Mouse (Mus musculus): ENCODE results near the gene Gsk3a.

The Gsk3a gene

GRCm38 (mm10) chr7:25220457-25221101, 17.1 kb downstream of the Gsk3a start, which contains the start of gene Dedd2:
Gene Dedd2, minus strand, starts transcription at chr7:25220615.
- DNase-seq, result peak in 1 of 2 experiments; percentile 24

- peak; percentile 94 to 96 for DNase-seq
Measured at GRCm38 (mm10) chr7:25219756-25220456, 17.7 kb downstream of the Gsk3a start.

GRCm38 (mm10) chr7:25219416-25219750, 18.3 kb downstream of the Gsk3a start:
- DNase-seq, result no peak

- DNase-seq, result peak; percentile 53 to 55
Measured at GRCm38 (mm10) chr7:25218705-25219415, 18.8 kb downstream of the Gsk3a start.

- DNase-seq, result no peak
Measured at GRCm38 (mm10) chr7:25217653-25218395, 19.8 kb downstream of the Gsk3a start.

GRCm38 (mm10) chr7:25214172-25214571, 23.5 kb downstream of the Gsk3a start:
- DNase-seq, result no peak

- no peak for DNase-seq
Measured at GRCm38 (mm10) chr7:25213099-25213498, 24.6 kb downstream of the Gsk3a start.

- no peak for DNase-seq
Measured at GRCm38 (mm10) chr7:25210482-25210881, 27.2 kb downstream of the Gsk3a start.

- no peak for DNase-seq
Measured at GRCm38 (mm10) chr7:25209161-25209622, 28.5 kb downstream of the Gsk3a start.

- DNase-seq, result peak; percentile 57 to 74
Measured at GRCm38 (mm10) chr7:25206094-25206830, 31.4 kb downstream of the Gsk3a start.

- no peak for DNase-seq
Measured at GRCm38 (mm10) chr7:25205355-25206093, 32.1 kb downstream of the Gsk3a start.

GRCm38 (mm10) chr7:25203624-25204023, 34.0 kb downstream of the Gsk3a start:
- DNase-seq, result no peak

GRCm38 (mm10) chr7:25197384-25198018, 40.1 kb downstream of the Gsk3a start:
- no peak for DNase-seq

GRCm38 (mm10) chr7:25196107-25196506, 41.5 kb downstream of the Gsk3a start:
- no peak for DNase-seq

GRCm38 (mm10) chr7:25195148-25195547, 42.5 kb downstream of the Gsk3a start:
- no peak for DNase-seq

GRCm38 (mm10) chr7:25192110-25192509, 45.5 kb downstream of the Gsk3a start:
- DNase-seq, result no peak

- DNase-seq, result no peak
Measured at GRCm38 (mm10) chr7:25190806-25191205, 46.8 kb downstream of the Gsk3a start.

GRCm38 (mm10) chr7:25187662-25188650, 49.7 kb downstream of the Gsk3a start:
- peak; percentile 92 to 94 for DNase-seq

- DNase-seq, result no peak
Measured at GRCm38 (mm10) chr7:25184091-25184490, 53.6 kb downstream of the Gsk3a start.

GRCm38 (mm10) chr7:25181814-25182213, 55.8 kb downstream of the Gsk3a start:
- DNase-seq, result no peak

Measured in cerebellum, postnatal 36 days (tissue).